Mouse (Mus musculus): ENCODE results near the gene Gadd45gip1. TPM values are rescaled to one million over a fixed set of nuclear protein-coding genes. Genes with fewer than 3 reads are reported as not detected.

The Gadd45gip1 gene
- polyA plus RNA-seq (2017; shearing (Covaris generic)), result 25.6 TPM

DNA sequence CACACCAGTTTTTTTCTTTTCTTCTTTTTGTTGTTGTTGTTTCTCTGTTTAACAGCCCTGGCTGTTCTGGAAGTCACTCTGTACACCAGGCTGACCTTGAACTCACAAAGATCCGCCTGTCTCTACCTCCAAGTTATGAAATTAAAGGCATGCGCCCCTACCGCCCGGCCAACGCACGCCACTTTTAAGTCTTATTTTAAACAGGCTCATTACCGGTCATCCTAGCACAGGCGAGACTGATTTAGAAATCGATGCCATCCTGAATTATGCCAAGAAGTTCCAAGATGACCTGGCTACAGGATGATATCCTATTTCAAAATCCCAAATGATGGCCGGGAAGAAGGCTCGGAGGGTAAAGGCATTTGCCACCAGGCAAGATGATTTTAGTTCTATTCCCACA is at the start of gene Gadd45gip1:
TSS of gene Gadd45gip1 (plus strand) at position 33 of the 400 bp plus-strand sequence.

GRCm38 (mm10) chr8:84799999-84800831 is 31.1 kb upstream of the Gadd45gip1 start, which contains the start of gene Nfix:
TSS of gene Nfix (minus strand) at chr8:84800344.

GRCm38 (mm10) chr8:84822723-84823122 is 8.6 kb upstream of the Gadd45gip1 start, which contains the start of gene Dand5:
TSS of gene Dand5 (minus strand) at chr8:84822823.

DNA sequence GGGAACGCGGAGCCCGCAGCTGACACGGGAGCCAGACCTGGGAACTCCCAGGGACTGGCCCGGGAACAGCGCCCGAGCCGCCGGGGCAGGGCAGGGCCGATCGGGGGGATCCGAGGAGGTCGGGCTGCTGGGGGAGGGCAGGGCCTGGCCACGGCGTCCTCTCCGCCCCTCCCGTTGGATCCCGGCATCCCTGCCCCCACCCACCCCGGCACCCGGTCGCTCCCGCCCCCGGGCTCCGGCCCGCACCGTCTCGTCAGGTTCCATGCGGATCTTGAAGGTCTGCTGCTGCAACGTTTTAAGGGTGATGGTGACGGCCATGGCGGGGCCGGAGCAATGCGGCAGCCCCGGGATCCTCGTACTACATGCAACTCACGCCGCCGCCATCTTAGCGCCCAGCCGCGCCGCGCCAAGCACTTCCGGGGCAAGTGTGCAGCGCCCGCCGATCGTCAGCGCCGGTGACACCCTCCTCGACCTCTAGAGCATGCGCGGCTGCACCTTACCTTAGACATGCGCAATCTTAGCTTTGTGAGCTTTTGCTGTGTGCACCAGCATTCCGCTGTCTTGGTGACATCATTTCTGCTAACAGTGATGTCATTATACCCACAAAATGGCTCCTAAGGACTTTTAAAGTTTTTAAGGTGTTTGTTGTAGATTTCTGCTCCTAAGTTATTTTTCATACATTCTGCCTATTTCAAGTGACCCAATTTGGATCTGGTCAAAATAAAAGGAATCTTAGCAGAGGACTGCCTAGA is 9.1 kb downstream of the Gadd45gip1 start, which contains the start of gene Rad23a:
TSS of gene Rad23a (minus strand) at position 418 of the 752 bp plus-strand sequence.

DNA sequence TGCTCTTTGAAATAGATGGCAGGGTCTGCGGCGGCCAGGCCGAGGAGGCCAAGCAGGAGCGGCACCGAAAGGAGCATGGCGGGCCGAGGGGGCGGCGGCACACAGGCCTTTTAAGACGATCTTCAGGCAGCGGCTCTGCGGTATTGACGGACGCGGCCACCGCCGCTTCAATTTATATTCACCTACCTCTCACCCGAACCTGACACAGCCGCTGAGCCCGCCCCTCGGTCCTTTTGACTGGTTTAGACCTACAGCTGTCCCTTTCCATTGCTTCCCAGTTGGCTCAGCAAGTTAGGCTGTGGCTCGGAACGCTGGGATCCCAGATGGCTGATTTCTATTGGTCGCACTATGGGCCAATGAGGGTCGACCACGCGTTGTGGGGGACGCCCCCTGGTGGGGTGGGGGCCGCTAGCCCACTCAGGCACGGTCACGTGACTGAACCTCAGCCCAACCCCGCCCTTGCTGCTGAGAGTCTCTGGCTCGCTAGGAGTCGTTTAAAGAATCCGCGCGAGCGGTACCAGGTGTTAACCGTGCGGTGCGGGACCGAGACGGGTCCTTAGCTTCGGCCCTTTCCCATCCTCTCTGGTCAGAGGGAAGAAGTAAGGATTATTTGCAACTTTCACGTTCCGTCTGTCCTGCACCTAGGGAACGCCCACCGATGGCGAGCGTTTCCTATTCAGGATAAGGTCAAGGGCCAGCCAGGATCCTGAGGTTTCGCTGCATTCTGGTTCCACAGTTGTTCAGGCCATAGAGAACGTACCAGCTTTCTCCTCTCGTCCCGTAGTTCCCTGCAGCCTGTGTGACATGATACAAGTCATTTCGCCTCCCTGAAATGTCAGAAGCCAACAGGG is 15.6 kb downstream of the Gadd45gip1 start, which contains the start of gene Calr:
TSS of gene Calr (minus strand) at position 213 of the 851 bp plus-strand sequence.

DNA sequence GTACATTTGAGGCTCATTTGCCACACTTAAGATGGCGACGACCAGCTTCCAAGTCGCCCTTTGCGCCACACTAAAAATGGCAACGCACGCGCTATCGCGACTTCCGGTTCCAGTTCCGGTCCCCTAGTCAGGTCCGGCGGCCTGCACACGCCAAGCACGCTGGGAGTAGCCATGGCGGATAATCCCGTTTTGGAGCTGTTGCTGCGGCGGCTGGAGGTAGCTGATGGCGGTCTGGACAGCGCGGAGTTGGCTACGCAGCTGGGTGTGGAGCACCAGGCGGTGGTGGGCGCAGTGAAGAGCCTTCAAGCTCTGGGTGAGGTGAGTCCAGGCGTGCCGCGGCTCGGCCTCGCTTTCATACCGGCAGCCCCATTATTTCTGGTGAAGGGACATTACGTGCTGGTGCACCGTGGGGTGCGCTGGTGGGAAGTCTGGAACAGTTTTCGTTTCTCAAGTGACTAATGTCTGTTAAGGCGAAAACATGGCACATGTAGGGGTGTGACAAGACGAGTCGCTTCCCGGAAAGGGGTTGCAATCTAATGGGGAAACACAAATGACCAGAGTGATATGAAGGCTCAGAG is 25.6 kb downstream of the Gadd45gip1 start, which contains the start of gene Farsa:
TSS of gene Farsa (plus strand) at position 126 of the 578 bp plus-strand sequence.

DNA sequence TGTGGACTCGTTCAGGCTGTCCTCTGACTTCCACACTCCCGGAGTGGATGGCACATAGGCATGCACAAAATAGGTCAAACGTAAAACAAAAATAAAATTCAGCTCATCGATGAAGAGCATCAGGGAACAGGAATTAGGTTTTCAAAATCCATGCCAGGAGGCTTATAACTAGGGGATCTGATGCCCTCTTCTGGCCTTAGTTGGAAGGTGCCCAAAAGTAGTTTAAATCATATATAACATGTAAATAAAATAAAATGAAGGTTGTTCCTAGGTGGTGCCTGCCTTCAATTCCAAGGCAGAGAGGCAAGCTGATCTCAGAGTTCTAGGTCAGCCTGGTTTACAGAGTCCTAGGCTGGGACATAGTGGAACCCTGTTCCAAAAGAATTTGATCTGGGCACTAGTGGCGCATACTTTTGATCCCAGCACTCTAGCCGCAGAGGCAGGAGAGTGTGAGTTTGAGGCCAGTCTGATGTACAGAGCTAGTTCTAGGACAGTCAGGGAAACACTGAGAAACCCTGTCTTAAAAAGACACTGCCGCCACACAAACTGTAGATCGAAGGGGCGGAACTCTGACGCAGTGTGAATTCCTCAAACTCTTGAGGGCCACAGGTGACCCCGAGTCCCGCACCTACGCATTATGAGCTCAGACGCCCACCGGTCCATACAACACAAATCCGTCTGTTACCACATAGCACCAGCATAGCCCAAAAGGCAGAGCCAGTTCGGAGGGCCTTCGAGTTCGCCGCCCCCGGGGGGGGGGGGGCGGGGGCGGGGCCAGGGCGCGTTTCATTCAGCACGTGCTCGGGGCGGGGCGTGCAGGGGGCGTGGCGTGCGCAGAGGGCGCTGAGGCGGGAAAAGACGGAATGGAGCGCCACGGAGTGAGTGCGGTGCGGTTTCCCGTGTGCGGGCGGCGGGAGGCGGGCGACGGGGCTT is 40.3 kb downstream of the Gadd45gip1 start, which contains the start of gene Syce2:
TSS of gene Syce2 (plus strand) at position 736 of the 933 bp plus-strand sequence.

Other genes starting within 250 kb of the Gadd45gip1 start
- 473 TPM for gene Ier2, start 168.7 kb upstream of the Gadd45gip1 start, polyA plus RNA-seq (2017; shearing (Covaris generic))
- 79.3 TPM for gene Trmt1, start 145.2 kb upstream of the Gadd45gip1 start, polyA plus RNA-seq (2017; shearing (Covaris generic))
- 14.7 TPM for gene Nacc1, start 143.7 kb upstream of the Gadd45gip1 start, polyA plus RNA-seq (2017; shearing (Covaris generic))
- not detected for gene Lyl1, start 130.1 kb upstream of the Gadd45gip1 start, polyA plus RNA-seq (2017; shearing (Covaris generic))
- gene G430095P16Rik, start 108.5 kb upstream of the Gadd45gip1 start, polyA plus RNA-seq (2017; shearing (Covaris generic)), result 15.7 TPM
- gene Nfix, start 31.2 kb upstream of the Gadd45gip1 start, polyA plus RNA-seq (2017; shearing (Covaris generic)), result 12.9 TPM
- 1.7 TPM for gene Dand5, start 8.7 kb upstream of the Gadd45gip1 start, polyA plus RNA-seq (2017; shearing (Covaris generic))
- 153 TPM for gene Rad23a, start 9.1 kb downstream of the Gadd45gip1 start, polyA plus RNA-seq (2017; shearing (Covaris generic))
- 394 TPM for gene Calr, start 15.4 kb downstream of the Gadd45gip1 start, polyA plus RNA-seq (2017; shearing (Covaris generic))
- gene Farsa, start 25.5 kb downstream of the Gadd45gip1 start, polyA plus RNA-seq (2017; shearing (Covaris generic)), result 96.7 TPM
- gene Syce2, start 40.6 kb downstream of the Gadd45gip1 start, polyA plus RNA-seq (2017; shearing (Covaris generic)), result 3.5 TPM
- 25.9 TPM for gene Gcdh, start 62.4 kb downstream of the Gadd45gip1 start, polyA plus RNA-seq (2017; shearing (Covaris generic))
- gene Klf1, start 70.4 kb downstream of the Gadd45gip1 start, polyA plus RNA-seq (2017; shearing (Covaris generic)), result 0.30 TPM
- 4.9 TPM for gene Dnase2a, start 77.0 kb downstream of the Gadd45gip1 start, polyA plus RNA-seq (2017; shearing (Covaris generic))
- gene Mast1, start 105.8 kb downstream of the Gadd45gip1 start, polyA plus RNA-seq (2017; shearing (Covaris generic)), result 0.39 TPM
- not detected for gene Rtbdn, start 115.5 kb downstream of the Gadd45gip1 start, polyA plus RNA-seq (2017; shearing (Covaris generic))
- gene Gm49661, start 137.9 kb downstream of the Gadd45gip1 start, polyA plus RNA-seq (2017; shearing (Covaris generic)), result not detected
- gene Prdx2, start 138.1 kb downstream of the Gadd45gip1 start, polyA plus RNA-seq (2017; shearing (Covaris generic)), result 93.0 TPM
- 63.4 TPM for gene Rnaseh2a, start 138.2 kb downstream of the Gadd45gip1 start, polyA plus RNA-seq (2017; shearing (Covaris generic))
- 2,774 TPM for gene Junb, start 147.2 kb downstream of the Gadd45gip1 start, polyA plus RNA-seq (2017; shearing (Covaris generic))
- 12.8 TPM for gene Hook2, start 159.1 kb downstream of the Gadd45gip1 start, polyA plus RNA-seq (2017; shearing (Covaris generic))
- not detected for gene Best2, start 183.0 kb downstream of the Gadd45gip1 start, polyA plus RNA-seq (2017; shearing (Covaris generic))
- gene Asna1, start 193.8 kb downstream of the Gadd45gip1 start, polyA plus RNA-seq (2017; shearing (Covaris generic)), result 22.6 TPM
- gene Trir, start 195.3 kb downstream of the Gadd45gip1 start, polyA plus RNA-seq (2017; shearing (Covaris generic)), result 180 TPM
- 27.8 TPM for gene Tnpo2, start 205.4 kb downstream of the Gadd45gip1 start, polyA plus RNA-seq (2017; shearing (Covaris generic))
- gene Fbxw9, start 228.5 kb downstream of the Gadd45gip1 start, polyA plus RNA-seq (2017; shearing (Covaris generic)), result 4.1 TPM
- gene Gm5741, start 236.5 kb downstream of the Gadd45gip1 start, polyA plus RNA-seq (2017; shearing (Covaris generic)), result not detected
- gene Dhps, start 240.2 kb downstream of the Gadd45gip1 start, polyA plus RNA-seq (2017; shearing (Covaris generic)), result 99.9 TPM
- 114 TPM for gene Wdr83os, start 249.2 kb downstream of the Gadd45gip1 start, polyA plus RNA-seq (2017; shearing (Covaris generic))
- 18.4 TPM for gene Wdr83, start 249.8 kb downstream of the Gadd45gip1 start, polyA plus RNA-seq (2017; shearing (Covaris generic))